Mouse (Mus musculus) embryo, embryonic 11 days (tissue): ENCODE results near the gene Cyb561a3.

Source experiments
- DNase-seq: peaks from one replicate; pipeline ENCODE4 v3.0.0-alpha.2; 2015

Gene Cyb561a3

GRCm38 (mm10) chr19:10591659-10592377 is 14.8 kb downstream of the Cyb561a3 start:
- DNase-seq: no peak

- no peak for DNase-seq
These were observed 21.2 kb downstream of the Cyb561a3 start for GRCm38 (mm10) chr19:10598188-10598587.

- DNase-seq: no peak
These were observed 22.7 kb downstream of the Cyb561a3 start for GRCm38 (mm10) chr19:10599648-10600047.

GRCm38 (mm10) chr19:10602247-10602769 is 25.3 kb downstream of the Cyb561a3 start:
- DNase-seq: no peak

- DNase-seq: peak; percentile 95
These were observed 25.8 kb downstream of the Cyb561a3 start for GRCm38 (mm10) chr19:10602787-10603186.

GRCm38 (mm10) chr19:10603660-10604523 is 26.9 kb downstream of the Cyb561a3 start:
- no peak for DNase-seq

GRCm38 (mm10) chr19:10604534-10604933 is 27.6 kb downstream of the Cyb561a3 start:
- no peak for DNase-seq

- DNase-seq: peak; percentile 99
These were observed 28.4 kb downstream of the Cyb561a3 start, which contains the start of the genes Ddb1 and Tkfc for GRCm38 (mm10) chr19:10605293-10605900. Gene Ddb1 (plus strand): TSS chr19:10605327. Gene Tkfc (minus strand): TSS chr19:10605654.

- DNase-seq: peak; percentile 52
These were observed 29.1 kb downstream of the Cyb561a3 start for GRCm38 (mm10) chr19:10605901-10606622.

- no peak for DNase-seq
These were observed 31.7 kb downstream of the Cyb561a3 start for GRCm38 (mm10) chr19:10608573-10609240.

- DNase-seq: peak; percentile 79
These were observed 57.3 kb downstream of the Cyb561a3 start, which contains the start of gene Vwce for GRCm38 (mm10) chr19:10634106-10634871. Gene Vwce (plus strand): TSS chr19:10634213.

GRCm38 (mm10) chr19:10634872-10635318 is 57.9 kb downstream of the Cyb561a3 start:
- peak; percentile 75 for DNase-seq

GRCm38 (mm10) chr19:10637840-10638239 is 60.9 kb downstream of the Cyb561a3 start:
- no peak for DNase-seq

GRCm38 (mm10) chr19:10640080-10640479 is 63.1 kb downstream of the Cyb561a3 start:
- DNase-seq: peak; percentile 18

- no peak for DNase-seq
These were observed 63.8 kb downstream of the Cyb561a3 start for GRCm38 (mm10) chr19:10640589-10641378.
